Mouse (Mus musculus): ENCODE results near the gene St6galnac4. TPM values are rescaled to one million over a fixed set of nuclear protein-coding genes. Genes with fewer than 3 reads are reported as not detected.

The St6galnac4 gene
- polyA plus RNA-seq, 1 experiment from 2014 or later = 12.9 TPM

- peak; percentile 88 for DNase-seq (ENCODE audit: low spot score)
- Histone ChIP-seq H3K36me3 (ENCODE audit: control insufficient read depth, insufficient read depth, low read length) (no peaks in the 10 kb centered on the region), H3K9me3 (ENCODE audit: control insufficient read depth, low read length) (no peaks in the 10 kb centered on the region), H3K27ac (ENCODE audit: low read depth, low read length) (no peak overlapping the region), H3K4me2 (replicated peaks; ENCODE audit: low read depth, low read length) (peak overlapping the region; percentile 21; the same call in 1 of the 2 replicates), H3K9ac (ENCODE audit: low read depth, low read length) (no peak overlapping the region), H3K4me3 (ENCODE audit: low read depth, low read length) (peak overlapping the region; percentile 15; the same call in 1 of the 2 replicates), H3K4me1 (replicated peaks; ENCODE audit: control insufficient read depth, insufficient read depth, low read length) (peaks cover 2% of the 10 kb centered on the region; the same call in 1 of the 2 replicates), H3K27me3 (ENCODE audit: control insufficient read depth, insufficient read depth, low read length) (peaks cover 3% of the 10 kb centered on the region; the same call in 1 of the 2 replicates)
- no peak for ATAC-seq (ENCODE audit: low FRiP score)
- 1% methylated on average over 11 of the region's 11 CpGs for WGBS
These were observed 15.7 kb downstream of the St6galnac4 start for GRCm38 (mm10) chr2:32602600-32603054.

GRCm38 (mm10) chr2:32604631-32605030 lies 17.7 kb downstream of the St6galnac4 start:
- H3K9ac ChIP-seq (ENCODE audit: low read depth, low read length) = no peak overlapping the region
- no peak overlapping the region for H3K4me3 ChIP-seq (ENCODE audit: low read depth, low read length)
- no peak overlapping the region for H3K4me2 ChIP-seq (replicated peaks; ENCODE audit: low read depth, low read length)
- ATAC-seq (ENCODE audit: low FRiP score) (no peak), DNase-seq (ENCODE audit: low spot score) (no peak)
- H3K27ac ChIP-seq (ENCODE audit: low read depth, low read length) = no peak overlapping the region
- peaks cover 5% of the 10 kb centered on the region; the same call in 1 of the 2 replicates for H3K4me1 ChIP-seq (replicated peaks; ENCODE audit: control insufficient read depth, insufficient read depth, low read length)
- no peaks in the 10 kb centered on the region for H3K36me3 ChIP-seq (ENCODE audit: control insufficient read depth, insufficient read depth, low read length)
- H3K27me3 ChIP-seq (ENCODE audit: control insufficient read depth, insufficient read depth, low read length) = peaks cover 4% of the 10 kb centered on the region; the same call in 1 of the 2 replicates
- WGBS = 55% methylated on average over 10 of the region's 10 CpGs
- H3K9me3 ChIP-seq (ENCODE audit: control insufficient read depth, low read length) = no peaks in the 10 kb centered on the region

GRCm38 (mm10) chr2:32606161-32607142 lies 19.6 kb downstream of the St6galnac4 start:
- H3K27ac ChIP-seq (ENCODE audit: low read depth, low read length) = no peak overlapping the region
- H3K4me1 ChIP-seq (replicated peaks; ENCODE audit: control insufficient read depth, insufficient read depth, low read length) = peaks cover 7% of the 10 kb centered on the region; the same call in 1 of the 2 replicates
- 20% methylated on average over 31 of the region's 55 CpGs for WGBS
- peaks cover 4% of the 10 kb centered on the region; the same call in 1 of the 2 replicates for H3K27me3 ChIP-seq (ENCODE audit: control insufficient read depth, insufficient read depth, low read length)
- peak overlapping the region; percentile 91 for H3K4me2 ChIP-seq (replicated peaks; ENCODE audit: low read depth, low read length)
- peak; percentile 80 for ATAC-seq (ENCODE audit: low FRiP score)
- H3K9me3 ChIP-seq (ENCODE audit: control insufficient read depth, low read length) = no peaks in the 10 kb centered on the region
- H3K4me3 ChIP-seq (ENCODE audit: low read depth, low read length) = peak overlapping the region; percentile 68
- peak; percentile 93 for DNase-seq (ENCODE audit: low spot score)
- no peaks in the 10 kb centered on the region for H3K36me3 ChIP-seq (ENCODE audit: control insufficient read depth, insufficient read depth, low read length)
- peak overlapping the region; percentile 78 for H3K9ac ChIP-seq (ENCODE audit: low read depth, low read length)

- Histone ChIP-seq H3K27me3 (ENCODE audit: control insufficient read depth, insufficient read depth, low read length) (peaks cover 4% of the 10 kb centered on the region; the same call in 1 of the 2 replicates), H3K27ac (ENCODE audit: low read depth, low read length) (no peak overlapping the region), H3K4me1 (replicated peaks; ENCODE audit: control insufficient read depth, insufficient read depth, low read length) (peaks cover 7% of the 10 kb centered on the region; the same call in 1 of the 2 replicates), H3K4me3 (ENCODE audit: low read depth, low read length) (peak overlapping the region; percentile 68), H3K9ac (ENCODE audit: low read depth, low read length) (peak overlapping the region; percentile 78), H3K4me2 (replicated peaks; ENCODE audit: low read depth, low read length) (peak overlapping the region; percentile 91), H3K36me3 (ENCODE audit: control insufficient read depth, insufficient read depth, low read length) (no peaks in the 10 kb centered on the region), H3K9me3 (ENCODE audit: control insufficient read depth, low read length) (no peaks in the 10 kb centered on the region)
- ATAC-seq (ENCODE audit: low FRiP score) (peak; percentile 38; the same call in 1 of the 2 replicates), DNase-seq (ENCODE audit: low spot score) (peak; percentile 62)
- WGBS = 4% methylated on average over 32 of the region's 34 CpGs
These were observed 20.5 kb downstream of the St6galnac4 start for GRCm38 (mm10) chr2:32607262-32607947.

- ATAC-seq (ENCODE audit: low FRiP score) (peak; percentile 38; the same call in 1 of the 2 replicates), DNase-seq (ENCODE audit: low spot score) (peak; percentile 61)
- H3K36me3 ChIP-seq (ENCODE audit: control insufficient read depth, insufficient read depth, low read length) = no peaks in the 10 kb centered on the region
- 0 out of 2 replicates have a peak overlapping the region, but pooled peaks have one; percentile 12 for H3K4me3 ChIP-seq (ENCODE audit: low read depth, low read length)
- peaks cover 7% of the 10 kb centered on the region; the same call in 1 of the 2 replicates for H3K4me1 ChIP-seq (replicated peaks; ENCODE audit: control insufficient read depth, insufficient read depth, low read length)
- H3K4me2 ChIP-seq (replicated peaks; ENCODE audit: low read depth, low read length) = peak overlapping the region; percentile 25
- H3K9me3 ChIP-seq (ENCODE audit: control insufficient read depth, low read length) = no peaks in the 10 kb centered on the region
- WGBS = 7% methylated on average over 25 of the region's 25 CpGs
- 0 out of 2 replicates have a peak overlapping the region, but pooled peaks have one; percentile 4 for H3K9ac ChIP-seq (ENCODE audit: low read depth, low read length)
- no peak overlapping the region for H3K27ac ChIP-seq (ENCODE audit: low read depth, low read length)
- peaks cover 4% of the 10 kb centered on the region; the same call in 1 of the 2 replicates for H3K27me3 ChIP-seq (ENCODE audit: control insufficient read depth, insufficient read depth, low read length)
These were observed 21.4 kb downstream of the St6galnac4 start for GRCm38 (mm10) chr2:32608141-32608777.

GRCm38 (mm10) chr2:32608778-32609435 lies 22.0 kb downstream of the St6galnac4 start:
- WGBS = 34% methylated on average over 18 of the region's 18 CpGs
- Histone ChIP-seq H3K9ac (ENCODE audit: low read depth, low read length) (0 out of 2 replicates have a peak overlapping the region, but pooled peaks have one; percentile 4), H3K4me3 (ENCODE audit: low read depth, low read length) (no peak overlapping the region), H3K4me2 (replicated peaks; ENCODE audit: low read depth, low read length) (peak overlapping the region; percentile 25), H3K27ac (ENCODE audit: low read depth, low read length) (no peak overlapping the region), H3K27me3 (ENCODE audit: control insufficient read depth, insufficient read depth, low read length) (peaks cover 4% of the 10 kb centered on the region; the same call in 1 of the 2 replicates), H3K4me1 (replicated peaks; ENCODE audit: control insufficient read depth, insufficient read depth, low read length) (peaks cover 7% of the 10 kb centered on the region; the same call in 1 of the 2 replicates), H3K9me3 (ENCODE audit: control insufficient read depth, low read length) (no peaks in the 10 kb centered on the region), H3K36me3 (ENCODE audit: control insufficient read depth, insufficient read depth, low read length) (no peaks in the 10 kb centered on the region)
- no peak for DNase-seq (ENCODE audit: low spot score)
- no peak for ATAC-seq (ENCODE audit: low FRiP score)

- peaks cover 7% of the 10 kb centered on the region; the same call in 1 of the 2 replicates for H3K4me1 ChIP-seq (replicated peaks; ENCODE audit: control insufficient read depth, insufficient read depth, low read length)
- H3K9ac ChIP-seq (ENCODE audit: low read depth, low read length) = no peak overlapping the region
- H3K4me2 ChIP-seq (replicated peaks; ENCODE audit: low read depth, low read length) = peak overlapping the region; percentile 34
- peaks cover 4% of the 10 kb centered on the region; the same call in 1 of the 2 replicates for H3K27me3 ChIP-seq (ENCODE audit: control insufficient read depth, insufficient read depth, low read length)
- no peak overlapping the region for H3K27ac ChIP-seq (ENCODE audit: low read depth, low read length)
- H3K9me3 ChIP-seq (ENCODE audit: control insufficient read depth, low read length) = no peaks in the 10 kb centered on the region
- WGBS = 21% methylated on average over 23 of the region's 23 CpGs
- DNase-seq (ENCODE audit: low spot score) (peak; percentile 64), ATAC-seq (ENCODE audit: low FRiP score) (no peak)
- H3K36me3 ChIP-seq (ENCODE audit: control insufficient read depth, insufficient read depth, low read length) = no peaks in the 10 kb centered on the region
- peak overlapping the region; percentile 15 for H3K4me3 ChIP-seq (ENCODE audit: low read depth, low read length)
These were observed 23.8 kb downstream of the St6galnac4 start for GRCm38 (mm10) chr2:32610610-32611229.
